Mouse (Mus musculus) stomach, embryonic 16.5 days (tissue): ENCODE data around the gene Bysl. TPM values are rescaled to one million over a fixed set of nuclear protein-coding genes. Genes with fewer than 3 reads are reported as not detected.

Experiments
- ATAC-seq: fragments of 200-750 bp; cut with Nextera tagmentation; 2 replicates; pipeline ENCODE4 v1.8.0; 2017; ENCODE audit warnings: moderate number of reproducible peaks, moderate TSS enrichment; ENCODE audit not compliant: insufficient read depth, low FRiP score
- H3K27ac ChIP-seq: fragments of 300-500 bp; sonication (generic); 2 replicates; pipeline ENCODE4 v1.5.1; 2014; ENCODE audit warnings: low read length
- H3K27me3 ChIP-seq: fragments of 300-500 bp; sonication (generic); 2 replicates; pipeline ENCODE4 v1.6.1; 2014; ENCODE audit warnings: low read length, control low read depth, mixed read lengths; ENCODE audit not compliant: control insufficient read depth, insufficient read depth
- H3K36me3 ChIP-seq: fragments of 300-500 bp; sonication (generic); 2 replicates; pipeline ENCODE4 v1.6.1; 2014; ENCODE audit warnings: low read length; ENCODE audit not compliant: control insufficient read depth, insufficient read depth
- H3K4me1 ChIP-seq: fragments of 300-500 bp; sonication (generic); 2 replicates; pipeline ENCODE4 v1.6.1; 2014; ENCODE audit warnings: low read length, control low read depth, mixed read lengths; ENCODE audit not compliant: control insufficient read depth, insufficient read depth
- H3K4me2 ChIP-seq: fragments of 300-500 bp; sonication (generic); 2 replicates; pipeline ENCODE4 v1.6.1; 2014; ENCODE audit warnings: low read depth, low read length, mixed read lengths
- H3K4me3 ChIP-seq: fragments of 300-500 bp; sonication (generic); replicated peaks from 2 replicates; pipeline ENCODE4 v1.5.1; 2014; ENCODE audit warnings: mild to moderate bottlenecking, low read length
- H3K9ac ChIP-seq: fragments of 300-500 bp; sonication (generic); 2 replicates; pipeline ENCODE4 v1.6.1; 2014; ENCODE audit warnings: low read length
- H3K9me3 ChIP-seq: fragments of 300-500 bp; sonication (generic); replicated peaks from 2 replicates; pipeline ENCODE4 v1.6.1; 2016; ENCODE audit warnings: low read length, control low read depth; ENCODE audit not compliant: control insufficient read depth
- WGBS: fragments of 180-500 bp; shearing (Covaris S2); extraction: QIAGEN DNeasy Blood & Tissue Kit; methylation state at CpG from one replicate; pipeline ENCODE4 v1.1.7; 2014; 5-methylcytosine and 5-hydroxymethylcytosine counted together
- polyA plus RNA-seq: library from polyadenylated mRNA; unstranded; fragments of >200 nt; fragmentation: Nextera tagmentation; extraction: Ambion mirVana; gene quantifications from 2 replicates; pipeline ENCODE4 v1.2.1, GENCODE M21; 2015

The Bysl gene
- polyA plus RNA-seq, 1 experiment from 2014 or later = 22.1 TPM

- H3K27ac ChIP-seq = no peak overlapping the region
- H3K4me3 ChIP-seq = no peak overlapping the region
- H3K4me2 ChIP-seq = no peak overlapping the region
- H3K9me3 ChIP-seq = no peaks in the 10 kb centered on the region
- WGBS = 84% methylated on average over 8 of the region's 8 CpGs
- no peaks in the 10 kb centered on the region for H3K36me3 ChIP-seq
- H3K9ac ChIP-seq = no peak overlapping the region
- ATAC-seq = no peak
- H3K27me3 ChIP-seq = no peaks in the 10 kb centered on the region
- H3K4me1 ChIP-seq = peaks cover 6% of the 10 kb centered on the region; the same call in 1 of the 2 replicates
These were observed 22.8 kb downstream of the Bysl start for GRCm38 (mm10) chr17:47588517-47588916.

GRCm38 (mm10) chr17:47580962-47581361, 30.3 kb downstream of the Bysl start:
- Histone ChIP-seq H3K4me2 (no peak overlapping the region), H3K9me3 (no peaks in the 10 kb centered on the region), H3K27ac (no peak overlapping the region), H3K36me3 (no peaks in the 10 kb centered on the region), H3K4me3 (no peak overlapping the region), H3K9ac (no peak overlapping the region), H3K4me1 (no peaks in the 10 kb centered on the region), H3K27me3 (no peaks in the 10 kb centered on the region)
- WGBS = 87% methylated on average over 4 of the region's 4 CpGs
- ATAC-seq = no peak

- no peak overlapping the region for H3K4me3 ChIP-seq
- no peaks in the 10 kb centered on the region for H3K9me3 ChIP-seq
- H3K27me3 ChIP-seq = no peaks in the 10 kb centered on the region
- no peak overlapping the region for H3K9ac ChIP-seq
- H3K27ac ChIP-seq = no peak overlapping the region
- no peaks in the 10 kb centered on the region for H3K4me1 ChIP-seq
- H3K36me3 ChIP-seq = no peaks in the 10 kb centered on the region
- ATAC-seq = no peak
- H3K4me2 ChIP-seq = no peak overlapping the region
- 76% methylated on average over 6 of the region's 6 CpGs for WGBS
These were observed 32.6 kb downstream of the Bysl start for GRCm38 (mm10) chr17:47578655-47579054.

- no peak overlapping the region for H3K4me2 ChIP-seq
- H3K9me3 ChIP-seq = no peaks in the 10 kb centered on the region
- WGBS = 64% methylated on average over 11 of the region's 11 CpGs
- no peak overlapping the region for H3K4me3 ChIP-seq
- ATAC-seq = no peak
- H3K9ac ChIP-seq = no peak overlapping the region
- no peaks in the 10 kb centered on the region for H3K27me3 ChIP-seq
- H3K4me1 ChIP-seq = no peaks in the 10 kb centered on the region
- no peaks in the 10 kb centered on the region for H3K36me3 ChIP-seq
- no peak overlapping the region for H3K27ac ChIP-seq
These were observed 36.5 kb downstream of the Bysl start for GRCm38 (mm10) chr17:47574830-47575229.

GRCm38 (mm10) chr17:47574028-47574427, 37.3 kb downstream of the Bysl start:
- Histone ChIP-seq H3K36me3 (no peaks in the 10 kb centered on the region), H3K9me3 (no peaks in the 10 kb centered on the region), H3K4me1 (no peaks in the 10 kb centered on the region), H3K4me2 (no peak overlapping the region), H3K9ac (no peak overlapping the region), H3K27ac (no peak overlapping the region), H3K27me3 (no peaks in the 10 kb centered on the region), H3K4me3 (no peak overlapping the region)
- 68% methylated on average over 8 of the region's 8 CpGs for WGBS
- no peak for ATAC-seq

GRCm38 (mm10) chr17:47572436-47572835, 38.9 kb downstream of the Bysl start:
- no peaks in the 10 kb centered on the region for H3K4me1 ChIP-seq
- H3K4me2 ChIP-seq = no peak overlapping the region
- no peak for ATAC-seq
- no peak overlapping the region for H3K9ac ChIP-seq
- no peak overlapping the region for H3K4me3 ChIP-seq
- no peaks in the 10 kb centered on the region for H3K9me3 ChIP-seq
- H3K36me3 ChIP-seq = no peaks in the 10 kb centered on the region
- H3K27ac ChIP-seq = no peak overlapping the region
- no peaks in the 10 kb centered on the region for H3K27me3 ChIP-seq

- no peaks in the 10 kb centered on the region for H3K9me3 ChIP-seq
- H3K27me3 ChIP-seq = no peaks in the 10 kb centered on the region
- 49% methylated on average over 7 of the region's 7 CpGs for WGBS
- ATAC-seq = no peak
- no peak overlapping the region for H3K4me2 ChIP-seq
- no peaks in the 10 kb centered on the region for H3K36me3 ChIP-seq
- no peak overlapping the region for H3K4me3 ChIP-seq
- no peak overlapping the region for H3K9ac ChIP-seq
- no peak overlapping the region for H3K27ac ChIP-seq
- H3K4me1 ChIP-seq = no peaks in the 10 kb centered on the region
These were observed 39.7 kb downstream of the Bysl start for GRCm38 (mm10) chr17:47571621-47572020.

- Histone ChIP-seq H3K9me3 (no peaks in the 10 kb centered on the region), H3K4me3 (no peak overlapping the region), H3K27me3 (no peaks in the 10 kb centered on the region), H3K4me1 (no peaks in the 10 kb centered on the region), H3K27ac (no peak overlapping the region), H3K36me3 (no peaks in the 10 kb centered on the region), H3K4me2 (no peak overlapping the region), H3K9ac (no peak overlapping the region)
- 82% methylated on average over 10 of the region's 10 CpGs for WGBS
- ATAC-seq = no peak
These were observed 42.3 kb downstream of the Bysl start for GRCm38 (mm10) chr17:47568951-47569527.

GRCm38 (mm10) chr17:47568389-47568788, 42.9 kb downstream of the Bysl start:
- Histone ChIP-seq H3K27me3 (no peaks in the 10 kb centered on the region), H3K27ac (no peak overlapping the region), H3K4me3 (no peak overlapping the region), H3K9ac (no peak overlapping the region), H3K36me3 (no peaks in the 10 kb centered on the region), H3K4me1 (no peaks in the 10 kb centered on the region), H3K9me3 (no peaks in the 10 kb centered on the region), H3K4me2 (no peak overlapping the region)
- no peak for ATAC-seq
- WGBS = 90% methylated on average over 3 of the region's 3 CpGs

- no peaks in the 10 kb centered on the region for H3K4me1 ChIP-seq
- no peak overlapping the region for H3K4me2 ChIP-seq
- H3K27ac ChIP-seq = peak overlapping the region; percentile 47
- no peak overlapping the region for H3K4me3 ChIP-seq
- no peak for ATAC-seq
- no peaks in the 10 kb centered on the region for H3K9me3 ChIP-seq
- no peaks in the 10 kb centered on the region for H3K27me3 ChIP-seq
- WGBS = 59% methylated on average over 3 of the region's 3 CpGs
- H3K36me3 ChIP-seq = no peaks in the 10 kb centered on the region
- no peak overlapping the region for H3K9ac ChIP-seq
These were observed 44.0 kb downstream of the Bysl start for GRCm38 (mm10) chr17:47567271-47567670.
